Mouse (Mus musculus): ENCODE measurements around the gene Rbm47.

DNA sequence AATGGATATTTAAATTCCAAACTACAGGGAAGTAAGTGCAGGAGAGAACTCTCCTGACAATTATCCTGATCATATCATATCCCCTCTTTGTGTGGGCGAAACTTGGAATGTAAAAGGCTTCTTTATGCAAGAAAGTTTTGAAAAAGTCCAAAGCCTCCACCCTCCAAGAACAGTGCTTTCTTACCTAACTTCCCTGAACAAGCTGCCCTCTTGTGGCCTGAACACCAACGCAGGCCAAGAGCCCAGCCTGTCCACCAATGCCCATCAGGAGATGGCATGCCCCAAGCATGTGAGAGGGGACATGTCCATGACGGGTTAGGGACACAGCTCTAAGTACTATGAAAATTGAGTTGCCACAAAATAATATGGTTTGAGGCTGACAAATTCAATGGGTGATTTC, 71.3 kb downstream of the Rbm47 start:
- TF ChIP-seq CTCF (IDR thresholded peaks at IDR 0.05; ENCODE audit: borderline replicate concordance, insufficient read depth, low read length) (peak; percentile 37; the same call in 1 of the 2 replicates), POLR2A (IDR thresholded peaks at IDR 0.05; ENCODE audit: low read depth, low read length) (no peak)

All from embryonic fibroblast, embryonic 13.5 days (primary cell).